Mouse (Mus musculus) small intestine, adult 2 months (tissue): ENCODE measurements around the gene Slc17a7. TPM values are rescaled to one million over a fixed set of nuclear protein-coding genes. Genes with fewer than 3 reads are reported as not detected.

Experiments
- H3K27ac ChIP-seq: fragments of 200-500 bp; 2 replicates; pipeline ENCODE4 v1.5.1; 2012; ENCODE audit warnings: low read depth, low read length, control low read depth, inconsistent platforms; ENCODE audit not compliant: insufficient read depth
- H3K27me3 ChIP-seq: fragments of 200-500 bp; 2 replicates; pipeline ENCODE4 v1.6.1; 2012; ENCODE audit warnings: mild to moderate bottlenecking, moderate library complexity, low read length, inconsistent platforms; ENCODE audit not compliant: control insufficient read depth, insufficient read depth
- H3K36me3 ChIP-seq: fragments of 200-500 bp; 2 replicates; pipeline ENCODE4 v1.6.1; 2012; ENCODE audit warnings: mild to moderate bottlenecking, low read length, control low read depth, inconsistent platforms; ENCODE audit not compliant: control insufficient read depth, insufficient read depth
- H3K4me1 ChIP-seq: fragments of 200-500 bp; 2 replicates; pipeline ENCODE4 v1.6.1; 2012; ENCODE audit warnings: low read length, inconsistent platforms, mixed read lengths; ENCODE audit not compliant: control insufficient read depth, insufficient read depth, insufficient read length
- H3K4me3 ChIP-seq: fragments of 200-500 bp; 2 replicates; pipeline ENCODE4 v1.5.1; 2012; ENCODE audit warnings: low read depth, mild to moderate bottlenecking, control low read depth, inconsistent platforms, low read length, moderate library complexity
- CTCF ChIP-seq: fragments of 200-500 bp; IDR thresholded peaks from 2 replicates; pipeline ENCODE4 v1.5.1; 2012; ENCODE audit warnings: low read depth, mild to moderate bottlenecking, control low read depth, inconsistent platforms, low read length, moderate library complexity, mixed read lengths; ENCODE audit not compliant: insufficient replicate concordance, insufficient read length; ENCODE audit errors: extremely low read depth
- POLR2A ChIP-seq: fragments of 200-500 bp; IDR thresholded peaks from 2 replicates; pipeline ENCODE4 v1.6.1; 2012; ENCODE audit warnings: low read depth, mild to moderate bottlenecking, control low read depth, inconsistent platforms, low read length, moderate library complexity
- WGBS: fragments of 180-500 bp; shearing (Covaris S2); methylation state at CpG from one replicate; pipeline ENCODE4 v1.1.7; 2018; 5-methylcytosine and 5-hydroxymethylcytosine counted together
- polyA plus RNA-seq: library from polyadenylated mRNA; depleted of rRNA; stranded (reverse); fragments of >200 nt; gene quantifications from 2 replicates; pipeline ENCODE4 v1.2.3, GENCODE M21; 2012

Gene Slc17a7
- polyA plus RNA-seq, 1 experiment: 0.09 TPM

- Histone ChIP-seq H3K36me3 (peaks cover 31% of the 10 kb centered on the region), H3K4me3 (no peak overlapping the region), H3K4me1 (0 out of 2 replicates have a peak, but pooled peaks cover 4% of the 10 kb centered on the region), H3K27me3 (no peaks in the 10 kb centered on the region), H3K27ac (no peak overlapping the region)
- WGBS: 69% methylated on average over 8 of the region's 8 CpGs
- TF ChIP-seq CTCF (no peak), POLR2A (no peak)
Observed at GRCm38 (mm10) chr7:45139904-45140723, 23.6 kb upstream of the Slc17a7 start.

GRCm38 (mm10) chr7:45141319-45141718 is 22.4 kb upstream of the Slc17a7 start:
- Histone ChIP-seq H3K27me3 (no peaks in the 10 kb centered on the region), H3K4me3 (no peak overlapping the region), H3K27ac (no peak overlapping the region), H3K36me3 (peaks cover 43% of the 10 kb centered on the region), H3K4me1 (no peaks in the 10 kb centered on the region)
- 87% methylated on average over 3 of the region's 3 CpGs for WGBS
- no peak for TF ChIP-seq POLR2A
- no peak for TF ChIP-seq CTCF

- no peak overlapping the region for H3K27ac ChIP-seq
- H3K36me3 ChIP-seq: peaks cover 49% of the 10 kb centered on the region
- no peak overlapping the region for H3K4me3 ChIP-seq
- no peaks in the 10 kb centered on the region for H3K4me1 ChIP-seq
- 90% methylated on average over 5 of the region's 5 CpGs for WGBS
- no peaks in the 10 kb centered on the region for H3K27me3 ChIP-seq
- no peak for TF ChIP-seq CTCF
- no peak for TF ChIP-seq POLR2A
Observed at GRCm38 (mm10) chr7:45141914-45142313, 21.8 kb upstream of the Slc17a7 start.

- Histone ChIP-seq H3K4me3 (no peak overlapping the region), H3K27me3 (no peaks in the 10 kb centered on the region), H3K36me3 (peaks cover 61% of the 10 kb centered on the region), H3K27ac (no peak overlapping the region), H3K4me1 (no peaks in the 10 kb centered on the region)
- WGBS: 88% methylated on average over 13 of the region's 13 CpGs
- TF ChIP-seq CTCF: no peak
- no peak for TF ChIP-seq POLR2A
Observed at GRCm38 (mm10) chr7:45144368-45145174, 19.2 kb upstream of the Slc17a7 start.

GRCm38 (mm10) chr7:45145460-45145859 is 18.3 kb upstream of the Slc17a7 start:
- H3K36me3 ChIP-seq: peaks cover 61% of the 10 kb centered on the region
- H3K27me3 ChIP-seq: no peaks in the 10 kb centered on the region
- H3K4me1 ChIP-seq: no peaks in the 10 kb centered on the region
- WGBS: 97% methylated on average over 8 of the region's 8 CpGs
- TF ChIP-seq POLR2A: no peak
- TF ChIP-seq CTCF: no peak
- H3K4me3 ChIP-seq: no peak overlapping the region
- H3K27ac ChIP-seq: no peak overlapping the region

GRCm38 (mm10) chr7:45147267-45147666 is 16.5 kb upstream of the Slc17a7 start:
- 95% methylated on average over 11 of the region's 11 CpGs for WGBS
- H3K4me1 ChIP-seq: peaks cover 3% of the 10 kb centered on the region; the same call in 1 of the 2 replicates
- no peaks in the 10 kb centered on the region for H3K27me3 ChIP-seq
- H3K36me3 ChIP-seq: peaks cover 53% of the 10 kb centered on the region
- no peak overlapping the region for H3K4me3 ChIP-seq
- TF ChIP-seq CTCF (no peak), POLR2A (no peak)
- no peak overlapping the region for H3K27ac ChIP-seq

- TF ChIP-seq POLR2A (no peak), CTCF (no peak)
- peaks cover 3% of the 10 kb centered on the region; the same call in 1 of the 2 replicates for H3K4me1 ChIP-seq
- no peaks in the 10 kb centered on the region for H3K27me3 ChIP-seq
- no peak overlapping the region for H3K4me3 ChIP-seq
- 76% methylated on average over 11 of the region's 11 CpGs for WGBS
- peaks cover 50% of the 10 kb centered on the region for H3K36me3 ChIP-seq
- no peak overlapping the region for H3K27ac ChIP-seq
Observed at GRCm38 (mm10) chr7:45147899-45148298, 15.8 kb upstream of the Slc17a7 start.
